Mouse (Mus musculus): Measurements from ENCODE around the gene Fam184a. TPM values are rescaled to one million over a fixed set of nuclear protein-coding genes. Genes with fewer than 3 reads are reported as not detected.

Gene Fam184a
- polyA plus RNA-seq, 1 experiment from 2014 or later, result 3.6 TPM

DNA sequence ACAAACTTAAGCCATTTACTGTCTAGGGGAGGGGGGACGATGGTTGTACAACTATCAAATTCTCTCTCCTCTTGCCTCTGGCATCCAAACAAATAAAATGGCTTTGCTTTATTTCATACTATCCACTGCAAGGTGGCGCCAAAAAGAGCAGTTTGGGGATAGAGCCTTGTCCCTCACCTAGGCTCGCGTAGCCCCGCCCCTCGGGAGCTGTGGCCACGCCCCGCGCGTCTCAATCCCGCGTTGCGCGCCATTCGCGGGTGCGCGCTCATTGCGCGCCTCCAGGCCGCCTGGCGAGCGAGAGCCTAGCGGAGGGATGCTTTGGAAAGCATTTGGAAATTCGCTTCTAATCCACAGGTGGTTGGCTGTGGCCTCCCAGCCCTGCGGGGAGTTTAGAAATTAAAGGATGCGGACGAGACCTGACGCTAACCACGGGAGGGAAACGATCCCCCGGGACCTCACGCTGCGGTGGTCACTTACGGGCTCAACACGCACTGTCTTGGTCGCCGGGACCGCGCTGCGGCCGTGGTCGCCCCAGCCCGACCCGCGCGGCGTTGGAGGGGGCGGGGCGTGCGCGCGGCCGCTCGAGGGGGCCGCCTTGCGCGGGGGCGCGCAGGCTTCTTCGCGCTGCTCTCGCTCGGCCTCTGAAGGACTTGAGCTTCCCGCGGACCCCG, 121.5 kb downstream of the Fam184a start:
- H3K27me3 ChIP-seq (ENCODE audit: control insufficient read depth, insufficient read depth, low read length), result no peaks in the 10 kb centered on the region
- H3K9me3 ChIP-seq (ENCODE audit: control insufficient read depth, low read length), result no peaks in the 10 kb centered on the region
- H3K9ac ChIP-seq (ENCODE audit: low read length), result peak overlapping the region; percentile 89
- WGBS, result under 1% methylated on average over 67 of the region's 67 CpGs
- H3K4me2 ChIP-seq (ENCODE audit: low read length), result peak overlapping the region; percentile 71
- peaks cover 0 to 12% of the 10 kb centered on the region in 2 experiments; a peak in 3 of 4 replicates for H3K4me1 ChIP-seq (ENCODE audit: control insufficient read depth in 2 of 2, insufficient read depth in 2 of 2, low read length in 2 of 2)
- peak; percentile 84 for ATAC-seq (ENCODE audit: insufficient number of reproducible peaks, insufficient read depth, low FRiP score, low read depth)
- peak overlapping the region; percentile 96 for H3K27ac ChIP-seq (replicated peaks in 1 of 2; ENCODE audit: control insufficient read depth in 1 of 2, insufficient read depth in 1 of 2, low read depth in 2 of 2, low read length in 2 of 2)
- H3K4me3 ChIP-seq (ENCODE audit: control insufficient read depth in 1 of 2, insufficient read depth in 1 of 2, low read depth in 1 of 2, low read length in 2 of 2), result peak overlapping the region; percentile 90 to 94
- peaks cover 15% of the 10 kb centered on the region for H3K36me3 ChIP-seq (ENCODE audit: control insufficient read depth, insufficient read depth, low read length)

DNA sequence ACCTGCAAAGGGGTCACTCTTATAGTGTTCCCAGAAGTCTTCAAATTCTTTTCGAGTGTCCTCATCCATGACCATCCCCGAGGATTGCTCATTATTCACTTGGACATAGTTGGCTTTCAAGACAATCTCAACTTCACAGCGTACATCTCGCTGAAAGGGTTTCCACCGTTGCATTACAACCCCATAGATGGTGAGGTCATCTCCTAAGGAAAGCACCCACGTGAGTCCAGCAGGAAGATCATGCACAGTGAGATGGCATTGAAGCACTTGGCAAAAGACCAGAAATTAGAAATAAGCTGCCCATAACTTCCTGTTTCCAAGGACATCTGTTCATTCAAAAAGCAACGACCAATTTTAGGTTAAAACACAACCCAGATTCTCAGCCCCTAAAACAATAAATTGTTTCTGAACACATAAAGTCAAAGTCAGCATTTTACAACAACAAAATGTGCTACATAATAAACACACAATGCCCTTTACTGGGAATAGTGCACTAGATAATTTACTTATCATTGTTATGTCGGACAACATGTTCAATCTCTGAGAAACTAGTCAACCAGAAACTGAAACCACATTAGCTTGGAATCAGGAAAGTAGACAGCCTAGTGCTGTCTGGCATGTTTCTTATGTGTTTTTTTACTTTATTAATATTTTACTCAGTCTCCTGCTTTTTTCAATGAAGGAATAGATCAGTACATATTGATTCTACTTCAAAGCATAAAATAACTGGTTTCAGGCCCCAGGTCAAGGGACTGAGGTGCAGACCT, 134.9 kb downstream of the Fam184a start:
- no peak overlapping the region for H3K9ac ChIP-seq (ENCODE audit: low read length)
- H3K9me3 ChIP-seq (ENCODE audit: control insufficient read depth, low read length), result no peaks in the 10 kb centered on the region
- H3K4me3 ChIP-seq (ENCODE audit: control insufficient read depth in 1 of 2, insufficient read depth in 1 of 2, low read depth in 1 of 2, low read length in 2 of 2), result no peak overlapping the region
- WGBS, result 66% methylated on average over 8 of the region's 8 CpGs
- H3K27ac ChIP-seq (replicated peaks in 1 of 2; ENCODE audit: control insufficient read depth in 1 of 2, insufficient read depth in 1 of 2, low read depth in 2 of 2, low read length in 2 of 2), result no peak overlapping the region
- ATAC-seq (ENCODE audit: insufficient number of reproducible peaks, insufficient read depth, low FRiP score, low read depth), result no peak
- H3K4me1 ChIP-seq (ENCODE audit: control insufficient read depth in 2 of 2, insufficient read depth in 2 of 2, low read length in 2 of 2), result no peaks in the 10 kb centered on the region
- H3K36me3 ChIP-seq (ENCODE audit: control insufficient read depth, insufficient read depth, low read length), result peaks cover 71% of the 10 kb centered on the region
- no peaks in the 10 kb centered on the region for H3K27me3 ChIP-seq (ENCODE audit: control insufficient read depth, insufficient read depth, low read length)
- no peak overlapping the region for H3K4me2 ChIP-seq (ENCODE audit: low read length)

DNA sequence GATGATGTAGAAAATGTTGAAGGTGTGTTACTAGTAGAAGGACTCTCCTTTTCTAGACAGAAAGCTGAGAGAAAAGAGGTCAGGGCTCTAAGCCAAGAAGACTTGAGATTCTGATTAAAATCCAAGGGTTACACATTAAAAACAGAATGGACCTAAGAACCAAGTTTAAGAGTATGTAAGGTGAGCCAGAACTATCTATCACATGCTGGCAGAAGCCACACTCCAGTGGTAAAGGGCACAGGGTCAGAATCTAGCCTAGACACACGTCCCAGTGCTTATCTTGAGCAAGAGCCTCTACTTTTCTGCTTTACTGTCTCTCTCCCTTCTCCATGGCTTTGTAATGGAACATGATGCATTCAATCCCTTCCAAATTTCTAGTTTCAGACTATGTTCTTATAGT, 137.0 kb downstream of the Fam184a start:
- Histone ChIP-seq H3K9ac (ENCODE audit: low read length) (no peak overlapping the region), H3K4me2 (ENCODE audit: low read length) (no peak overlapping the region), H3K36me3 (ENCODE audit: control insufficient read depth, insufficient read depth, low read length) (peaks cover 69% of the 10 kb centered on the region), H3K4me1 (ENCODE audit: control insufficient read depth in 2 of 2, insufficient read depth in 2 of 2, low read length in 2 of 2) (no peaks in the 10 kb centered on the region), H3K9me3 (ENCODE audit: control insufficient read depth, low read length) (no peaks in the 10 kb centered on the region), H3K4me3 (ENCODE audit: control insufficient read depth in 1 of 2, insufficient read depth in 1 of 2, low read depth in 1 of 2, low read length in 2 of 2) (no peak overlapping the region), H3K27ac (replicated peaks in 1 of 2; ENCODE audit: control insufficient read depth in 1 of 2, insufficient read depth in 1 of 2, low read depth in 2 of 2, low read length in 2 of 2) (no peak overlapping the region), H3K27me3 (ENCODE audit: control insufficient read depth, insufficient read depth, low read length) (no peaks in the 10 kb centered on the region)
- no peak for ATAC-seq (ENCODE audit: insufficient number of reproducible peaks, insufficient read depth, low FRiP score, low read depth)
- 58% methylated on average over 1 of the region's 1 CpGs for WGBS

DNA sequence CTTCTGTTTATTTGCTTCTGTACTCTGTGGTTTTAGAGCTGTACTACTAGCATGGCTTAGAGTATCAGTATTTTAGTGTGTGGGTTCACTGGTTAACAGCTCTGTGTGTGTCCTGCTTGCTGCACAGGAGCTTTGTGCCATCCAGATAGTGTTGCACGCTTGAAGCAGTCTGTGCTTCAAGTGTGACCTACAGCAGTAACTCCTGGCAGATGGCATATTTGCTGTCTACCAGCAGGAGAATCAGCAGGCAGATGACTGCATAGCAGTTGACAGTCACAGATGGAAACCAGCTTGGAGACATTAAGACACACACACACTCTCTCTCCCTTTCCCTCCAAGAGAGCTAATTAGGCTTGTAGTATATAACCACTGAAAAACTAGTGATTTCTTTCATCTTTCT, 138.8 kb downstream of the Fam184a start:
- H3K36me3 ChIP-seq (ENCODE audit: control insufficient read depth, insufficient read depth, low read length), result peaks cover 77% of the 10 kb centered on the region
- H3K9me3 ChIP-seq (ENCODE audit: control insufficient read depth, low read length), result no peaks in the 10 kb centered on the region
- no peak overlapping the region for H3K9ac ChIP-seq (ENCODE audit: low read length)
- no peak for ATAC-seq (ENCODE audit: insufficient number of reproducible peaks, insufficient read depth, low FRiP score, low read depth)
- H3K4me3 ChIP-seq (ENCODE audit: control insufficient read depth in 1 of 2, insufficient read depth in 1 of 2, low read depth in 1 of 2, low read length in 2 of 2), result no peak overlapping the region
- H3K27me3 ChIP-seq (ENCODE audit: control insufficient read depth, insufficient read depth, low read length), result no peaks in the 10 kb centered on the region
- no peak overlapping the region for H3K27ac ChIP-seq (replicated peaks in 1 of 2; ENCODE audit: control insufficient read depth in 1 of 2, insufficient read depth in 1 of 2, low read depth in 2 of 2, low read length in 2 of 2)
- H3K4me1 ChIP-seq (ENCODE audit: control insufficient read depth in 2 of 2, insufficient read depth in 2 of 2, low read length in 2 of 2), result no peaks in the 10 kb centered on the region
- 54% methylated on average over 1 of the region's 1 CpGs for WGBS
- no peak overlapping the region for H3K4me2 ChIP-seq (ENCODE audit: low read length)

DNA sequence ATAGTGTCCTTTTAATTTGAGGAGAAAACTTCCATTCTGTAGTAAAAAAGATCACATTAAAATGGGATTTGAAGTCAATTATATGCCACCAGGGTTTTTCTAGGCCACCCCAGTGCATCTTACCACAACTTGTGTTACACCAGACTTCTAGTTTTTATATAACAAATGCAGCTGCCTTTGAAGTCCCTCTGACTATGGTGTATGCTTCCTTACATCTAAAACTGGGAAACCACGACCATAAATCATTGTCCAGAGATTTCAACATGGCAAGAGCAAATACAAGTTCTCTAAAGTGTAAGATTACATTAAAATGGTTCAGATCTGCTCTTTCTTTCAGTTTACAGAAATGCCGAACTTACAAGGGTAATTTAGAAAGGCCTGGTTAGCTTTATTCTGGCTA, 142.6 kb downstream of the Fam184a start:
- Histone ChIP-seq H3K9ac (ENCODE audit: low read length) (no peak overlapping the region), H3K27ac (replicated peaks in 1 of 2; ENCODE audit: control insufficient read depth in 1 of 2, insufficient read depth in 1 of 2, low read depth in 2 of 2, low read length in 2 of 2) (no peak overlapping the region), H3K4me2 (ENCODE audit: low read length) (no peak overlapping the region), H3K4me1 (ENCODE audit: control insufficient read depth in 2 of 2, insufficient read depth in 2 of 2, low read length in 2 of 2) (no peaks in the 10 kb centered on the region), H3K9me3 (ENCODE audit: control insufficient read depth, low read length) (no peaks in the 10 kb centered on the region), H3K4me3 (ENCODE audit: control insufficient read depth in 1 of 2, insufficient read depth in 1 of 2, low read depth in 1 of 2, low read length in 2 of 2) (no peak overlapping the region), H3K27me3 (ENCODE audit: control insufficient read depth, insufficient read depth, low read length) (no peaks in the 10 kb centered on the region), H3K36me3 (ENCODE audit: control insufficient read depth, insufficient read depth, low read length) (peaks cover 82% of the 10 kb centered on the region)
- ATAC-seq (ENCODE audit: insufficient number of reproducible peaks, insufficient read depth, low FRiP score, low read depth), result no peak
- WGBS, result 88% methylated on average over 2 of the region's 2 CpGs

DNA sequence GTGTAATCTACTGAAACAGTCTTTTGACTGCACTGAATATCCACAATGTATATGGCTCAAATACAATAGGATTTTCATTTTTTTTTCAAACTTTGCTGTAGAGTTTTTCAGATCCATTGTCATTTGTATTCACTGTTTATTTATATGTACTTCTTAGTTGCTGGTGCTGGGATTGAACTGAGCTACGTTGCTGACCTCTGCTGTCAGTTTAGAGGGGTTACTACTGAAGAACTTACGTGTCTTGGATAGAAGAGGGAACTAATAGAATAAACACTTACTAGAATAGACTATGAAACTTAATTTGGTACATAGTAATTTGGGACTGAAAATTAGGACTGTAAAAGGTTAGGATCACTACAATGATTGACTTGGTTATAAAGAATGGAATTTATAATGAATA, 145.6 kb downstream of the Fam184a start:
- Histone ChIP-seq H3K4me2 (ENCODE audit: low read length) (no peak overlapping the region), H3K27me3 (ENCODE audit: control insufficient read depth, insufficient read depth, low read length) (no peaks in the 10 kb centered on the region), H3K9me3 (ENCODE audit: control insufficient read depth, low read length) (no peaks in the 10 kb centered on the region), H3K4me1 (ENCODE audit: control insufficient read depth in 2 of 2, insufficient read depth in 2 of 2, low read length in 2 of 2) (no peaks in the 10 kb centered on the region), H3K9ac (ENCODE audit: low read length) (no peak overlapping the region), H3K4me3 (ENCODE audit: control insufficient read depth in 1 of 2, insufficient read depth in 1 of 2, low read depth in 1 of 2, low read length in 2 of 2) (no peak overlapping the region), H3K27ac (replicated peaks in 1 of 2; ENCODE audit: control insufficient read depth in 1 of 2, insufficient read depth in 1 of 2, low read depth in 2 of 2, low read length in 2 of 2) (no peak overlapping the region), H3K36me3 (ENCODE audit: control insufficient read depth, insufficient read depth, low read length) (peaks cover 88% of the 10 kb centered on the region)
- 70% methylated on average over 2 of the region's 2 CpGs for WGBS
- ATAC-seq (ENCODE audit: insufficient number of reproducible peaks, insufficient read depth, low FRiP score, low read depth), result no peak

DNA sequence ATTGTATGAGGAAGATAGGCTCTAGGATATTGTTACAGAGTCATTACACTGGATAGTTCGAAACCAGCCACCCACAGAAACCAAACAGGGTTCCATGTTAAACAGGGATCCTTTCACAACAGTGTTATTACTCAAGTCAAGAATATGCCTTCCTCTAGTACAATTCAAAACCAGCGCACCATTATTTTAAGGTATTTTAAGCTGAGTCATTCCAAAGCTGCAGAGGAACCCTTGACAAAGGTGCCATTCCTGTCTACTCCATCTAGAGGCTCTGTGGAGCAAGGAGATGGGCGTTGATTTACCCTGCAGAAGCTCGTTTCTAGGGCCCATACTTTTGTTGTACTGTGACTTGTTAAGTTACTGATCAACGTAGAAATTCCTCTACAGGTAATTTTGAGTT, 152.1 kb downstream of the Fam184a start:
- Histone ChIP-seq H3K4me3 (ENCODE audit: control insufficient read depth in 1 of 2, insufficient read depth in 1 of 2, low read depth in 1 of 2, low read length in 2 of 2) (peak overlapping the region in 1 of 2 experiments; percentile 93; a peak in 1 of 4 replicates), H3K27me3 (ENCODE audit: control insufficient read depth, insufficient read depth, low read length) (no peaks in the 10 kb centered on the region), H3K4me2 (ENCODE audit: low read length) (peak overlapping the region; percentile 68), H3K27ac (replicated peaks in 1 of 2; ENCODE audit: control insufficient read depth in 1 of 2, insufficient read depth in 1 of 2, low read depth in 2 of 2, low read length in 2 of 2) (no peak overlapping the region), H3K36me3 (ENCODE audit: control insufficient read depth, insufficient read depth, low read length) (peaks cover 33% of the 10 kb centered on the region), H3K9me3 (ENCODE audit: control insufficient read depth, low read length) (no peaks in the 10 kb centered on the region), H3K4me1 (ENCODE audit: control insufficient read depth in 2 of 2, insufficient read depth in 2 of 2, low read length in 2 of 2) (peaks cover 0 to 20% of the 10 kb centered on the region in 2 experiments; a peak in 2 of 4 replicates), H3K9ac (ENCODE audit: low read length) (no peak overlapping the region)
- ATAC-seq (ENCODE audit: insufficient number of reproducible peaks, insufficient read depth, low FRiP score, low read depth), result no peak
- WGBS, result 53% methylated on average over 5 of the region's 5 CpGs

Measured in heart, embryonic 14.5 days (tissue).